Mouse (Mus musculus): ENCODE data around the gene 1700010B08Rik.
A peak's percentile ranks its signal among the peaks of the same experiment; 100 is the strongest.
"Not testable (repeated sequence)": the region's sequence is repeated elsewhere in the genome, so short reads cannot be mapped to it uniquely, and the experiment has no call there.

The 1700010B08Rik gene

GRCm38 (mm10) chr2:173719115-173719514, at the start of gene 1700010B08Rik:
1700010B08Rik (plus strand) TSS chr2:173719415.
- not testable (repeated sequence) for DNase-seq (ENCODE audit: extremely low read depth, low read depth, low spot score)

GRCm38 (mm10) chr2:173672328-173672896, 46.8 kb upstream of the 1700010B08Rik start:
- DNase-seq (ENCODE audit: extremely low read depth, low read depth, low spot score) = no peak

- DNase-seq (ENCODE audit: extremely low read depth, low read depth, low spot score) = no peak
Observed at GRCm38 (mm10) chr2:173673469-173673868, 45.7 kb upstream of the 1700010B08Rik start.

GRCm38 (mm10) chr2:173678593-173678992, 40.6 kb upstream of the 1700010B08Rik start:
- no peak for DNase-seq (ENCODE audit: extremely low read depth, low read depth, low spot score)

- DNase-seq (ENCODE audit: extremely low read depth, low read depth, low spot score) = no peak
Observed at GRCm38 (mm10) chr2:173679217-173679616, 40.0 kb upstream of the 1700010B08Rik start.

- DNase-seq (ENCODE audit: extremely low read depth, low read depth, low spot score) = no peak
Observed at GRCm38 (mm10) chr2:173680153-173680552, 39.1 kb upstream of the 1700010B08Rik start.

GRCm38 (mm10) chr2:173682773-173683172, 36.4 kb upstream of the 1700010B08Rik start:
- DNase-seq (ENCODE audit: extremely low read depth, low read depth, low spot score) = no peak

- DNase-seq (ENCODE audit: extremely low read depth, low read depth, low spot score) = no peak
Observed at GRCm38 (mm10) chr2:173685781-173686361, 33.3 kb upstream of the 1700010B08Rik start.

GRCm38 (mm10) chr2:173687363-173687762, 31.9 kb upstream of the 1700010B08Rik start:
- no peak for DNase-seq (ENCODE audit: extremely low read depth, low read depth, low spot score)

GRCm38 (mm10) chr2:173689835-173690234, 29.4 kb upstream of the 1700010B08Rik start:
- DNase-seq (ENCODE audit: extremely low read depth, low read depth, low spot score) = no peak

GRCm38 (mm10) chr2:173691748-173692147, 27.5 kb upstream of the 1700010B08Rik start:
- DNase-seq (ENCODE audit: extremely low read depth, low read depth, low spot score) = no peak

GRCm38 (mm10) chr2:173692693-173693092, 26.5 kb upstream of the 1700010B08Rik start:
- no peak for DNase-seq (ENCODE audit: extremely low read depth, low read depth, low spot score)

- peak; percentile 4 for DNase-seq (ENCODE audit: extremely low read depth, low read depth, low spot score)
Observed at GRCm38 (mm10) chr2:173698850-173699249, 20.4 kb upstream of the 1700010B08Rik start.

GRCm38 (mm10) chr2:173702096-173702866, 16.9 kb upstream of the 1700010B08Rik start:
- DNase-seq (ENCODE audit: extremely low read depth, low read depth, low spot score) = no peak

GRCm38 (mm10) chr2:173702867-173703237, 16.4 kb upstream of the 1700010B08Rik start:
- DNase-seq (ENCODE audit: extremely low read depth, low read depth, low spot score) = no peak

- no peak for DNase-seq (ENCODE audit: extremely low read depth, low read depth, low spot score)
Observed at GRCm38 (mm10) chr2:173705827-173706551, 13.2 kb upstream of the 1700010B08Rik start.

GRCm38 (mm10) chr2:173707626-173708025, 11.6 kb upstream of the 1700010B08Rik start:
- not testable (repeated sequence) for DNase-seq (ENCODE audit: extremely low read depth, low read depth, low spot score)

- DNase-seq (ENCODE audit: extremely low read depth, low read depth, low spot score) = no peak
Observed at GRCm38 (mm10) chr2:173710193-173710592, 9.0 kb upstream of the 1700010B08Rik start.

- no peak for DNase-seq (ENCODE audit: extremely low read depth, low read depth, low spot score)
Observed at GRCm38 (mm10) chr2:173712656-173713055, 6.6 kb upstream of the 1700010B08Rik start.

GRCm38 (mm10) chr2:173713241-173713640, 6.0 kb upstream of the 1700010B08Rik start:
- no peak for DNase-seq (ENCODE audit: extremely low read depth, low read depth, low spot score)

- no peak for DNase-seq (ENCODE audit: extremely low read depth, low read depth, low spot score)
Observed at GRCm38 (mm10) chr2:173714620-173715218, 4.5 kb upstream of the 1700010B08Rik start.

Data from fat pad, adult 2 months (tissue).